Comparison of ENCODE assay signal across 12 mouse cellular contexts in genomic region chr11:113971609-113972516, GRCm38 (mm10).
DNase-seq lines count a peak whose midpoint lies in the region; TF ChIP-seq lines count a peak whose summit lies in the region.
"Had no signal": no experiment of that assay in that cellular context is flagged by ENCODE, and none has a peak within 500 bp of the region (broad histone marks: within the 10 kb centered on the region; RNA-seq: fewer than 3 reads in every experiment).

No protein-coding gene starts in this region.

- no peak for TF ChIP-seq CTCF in left cerebral cortex, adult 2 months (IDR thresholded peaks at IDR 0.05)

- intact Hi-C loops in left cerebral cortex, adult 2 months (cut with DNase I) = loop anchor here (5.0 kb wide), 1 partner anchor 95 kb away; the partner anchor contains the start of gene Sdk2

- H3K4me3 ChIP-seq in left cerebral cortex, adult 2 months = no peak overlapping the region
- H3K4me3 ChIP-seq: embryonic facial prominence, embryonic 13.5 days; limb, embryonic 10.5 days; megakaryocyte, embryonic 14.5 days had no signal

- peak; percentile 28 for DNase-seq in kidney, postnatal 10 days
- no peak for DNase-seq in kidney, postnatal 4 days
- peak; percentile 72 to 73 for DNase-seq in frontal cortex, postnatal 36 days (ENCODE audit: low spot score in 2 of 2)
- peak; percentile 72 to 74 for DNase-seq in left cerebral cortex, adult 2 months (ENCODE audit: extremely low spot score in 1 of 2, low spot score in 2 of 2)
- peak; percentile 83 to 88 for DNase-seq in right cerebral cortex, postnatal 10 days (ENCODE audit: low spot score in 2 of 2)
- DNase-seq in lung, postnatal 25 days (ENCODE audit: low spot score) = no peak
- DNase-seq in adrenal gland, postnatal 25 days = no peak
- DNase-seq in thymus, postnatal 14 days = no peak
- DNase-seq: thymus, postnatal 36 days had no signal

- no peak overlapping the region for H3K27ac ChIP-seq in left cerebral cortex, adult 2 months
- H3K27ac ChIP-seq: embryonic facial prominence, embryonic 13.5 days; limb, embryonic 10.5 days had no signal

Comparison
In these comparisons a context has a peak if more than half of its experiments do, and no peak if none do; other contexts are left out.
1. DNase-seq: peak in kidney, postnatal 10 days (single experiment), frontal cortex, postnatal 36 days (2 of 2), left cerebral cortex, adult 2 months (2 of 2) and right cerebral cortex, postnatal 10 days (2 of 2); none in kidney, postnatal 4 days (0 of 2), lung, postnatal 25 days (single experiment), adrenal gland, postnatal 25 days (single experiment) and thymus, postnatal 14 days (single experiment).